Mouse (Mus musculus) midbrain, embryonic 16.5 days (tissue): Measurements from ENCODE around the gene Shh. TPM values are rescaled to one million over a fixed set of nuclear protein-coding genes. Genes with fewer than 3 reads are reported as not detected.

Source experiments
- ATAC-seq: fragments of 200-750 bp; cut with Nextera tagmentation; 2 replicates; pipeline ENCODE4 v1.8.0; 2017; ENCODE audit warnings: moderate TSS enrichment
- H3K27ac ChIP-seq: fragments of 300-500 bp; sonication (generic); 2 replicates; pipeline ENCODE4 v1.5.1; 2014; ENCODE audit warnings: mild to moderate bottlenecking, low read length, mixed read lengths
- H3K27me3 ChIP-seq: fragments of 300-500 bp; sonication (generic); 2 replicates; pipeline ENCODE4 v1.6.1; 2014; ENCODE audit warnings: low read depth, low read length, mixed read lengths; ENCODE audit not compliant: control insufficient read depth, insufficient read depth
- H3K36me3 ChIP-seq: fragments of 300-500 bp; sonication (generic); 2 replicates; pipeline ENCODE4 v1.6.1; 2014; ENCODE audit warnings: mild to moderate bottlenecking, low read length, moderate library complexity, mixed read lengths; ENCODE audit not compliant: control insufficient read depth, insufficient read depth
- H3K4me1 ChIP-seq: fragments of 300-500 bp; sonication (generic); 2 replicates; pipeline ENCODE4 v1.6.1; 2014; ENCODE audit warnings: mild to moderate bottlenecking, low read length, mixed read lengths; ENCODE audit not compliant: control insufficient read depth, insufficient read depth
- H3K4me2 ChIP-seq: fragments of 300-500 bp; sonication (generic); 2 replicates; pipeline ENCODE4 v1.6.1; 2014; ENCODE audit warnings: mild to moderate bottlenecking, low read length, mixed read lengths
- H3K4me3 ChIP-seq: fragments of 300-500 bp; sonication (generic); 2 replicates; pipeline ENCODE4 v1.5.1; 2014; ENCODE audit warnings: low read depth, mild to moderate bottlenecking, low read length, moderate library complexity, mixed read lengths
- H3K9ac ChIP-seq: fragments of 300-500 bp; sonication (generic); 2 replicates; pipeline ENCODE4 v1.6.1; 2014; ENCODE audit warnings: low read depth, low read length, mixed read lengths
- H3K9me3 ChIP-seq: fragments of 300-500 bp; sonication (generic); replicated peaks from 2 replicates; pipeline ENCODE4 v1.6.1; 2014; ENCODE audit warnings: mild to moderate bottlenecking, low read length, mixed read lengths; ENCODE audit not compliant: control insufficient read depth, poor library complexity, severe bottlenecking
- WGBS: fragments of 180-500 bp; shearing (Covaris S2); extraction: QIAGEN DNeasy Blood & Tissue Kit; methylation state at CpG from one replicate; pipeline ENCODE4 v1.1.7; 2014; 5-methylcytosine and 5-hydroxymethylcytosine counted together
- polyA plus RNA-seq: library from polyadenylated mRNA; unstranded; fragments of >200 nt; fragmentation: Nextera tagmentation; extraction: Ambion mirVana; gene quantifications from 2 replicates; pipeline ENCODE4 v1.2.1, GENCODE M21; 2015

The Shh gene
- polyA plus RNA-seq, 1 experiment from 2014 or later = 0.83 TPM

DNA sequence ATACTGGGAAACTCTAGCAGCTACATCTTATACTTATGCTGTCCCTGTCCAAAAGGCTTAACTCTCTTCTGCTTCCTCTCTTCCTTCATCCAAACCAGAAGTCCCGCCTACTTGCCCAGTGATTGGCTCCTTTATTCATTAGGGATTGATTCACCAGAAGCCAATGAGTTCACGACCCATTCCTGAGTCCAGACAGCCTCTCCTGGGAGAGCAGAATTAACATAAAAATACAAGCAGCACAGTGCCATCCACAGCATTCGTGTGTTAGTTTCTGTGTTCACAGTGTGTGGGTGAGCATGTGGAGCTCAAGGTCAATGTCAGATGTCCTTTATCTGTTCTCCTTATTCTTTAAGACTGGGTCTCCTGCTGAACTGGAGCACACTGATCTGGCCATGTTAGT is 13.5 kb downstream of the Shh start:
- no peak overlapping the region for H3K27ac ChIP-seq
- no peaks in the 10 kb centered on the region for H3K36me3 ChIP-seq
- H3K9ac ChIP-seq = no peak overlapping the region
- peaks cover 21% of the 10 kb centered on the region for H3K27me3 ChIP-seq
- no peaks in the 10 kb centered on the region for H3K9me3 ChIP-seq
- H3K4me1 ChIP-seq = peaks cover 9% of the 10 kb centered on the region; the same call in 1 of the 2 replicates
- H3K4me2 ChIP-seq = no peak overlapping the region
- ATAC-seq = no peak
- WGBS = 18% methylated on average over 3 of the region's 3 CpGs
- H3K4me3 ChIP-seq = no peak overlapping the region

DNA sequence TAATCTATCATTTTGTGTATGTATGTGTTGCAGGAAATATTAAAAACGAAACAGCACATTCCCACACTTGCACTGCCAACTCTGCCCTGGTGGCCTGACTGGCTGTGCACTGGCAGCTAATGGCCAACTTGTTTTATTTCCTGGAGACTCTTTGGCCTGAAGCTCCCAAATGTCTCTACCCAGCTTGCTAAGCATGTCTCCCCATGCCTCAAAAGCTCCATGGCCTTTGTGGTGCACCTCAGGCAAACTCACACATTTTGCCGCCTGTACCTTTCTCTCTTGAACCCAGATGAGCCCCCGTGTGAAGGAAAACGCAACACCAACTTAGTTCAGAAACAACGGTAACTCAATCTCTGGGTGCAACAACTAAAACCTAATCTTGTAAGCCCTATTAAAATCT is 14.0 kb downstream of the Shh start:
- no peaks in the 10 kb centered on the region for H3K9me3 ChIP-seq
- peaks cover 5% of the 10 kb centered on the region; the same call in 1 of the 2 replicates for H3K4me1 ChIP-seq
- no peak overlapping the region for H3K9ac ChIP-seq
- peaks cover 18% of the 10 kb centered on the region for H3K27me3 ChIP-seq
- 85% methylated on average over 5 of the region's 5 CpGs for WGBS
- H3K27ac ChIP-seq = no peak overlapping the region
- ATAC-seq = no peak
- no peak overlapping the region for H3K4me2 ChIP-seq
- no peak overlapping the region for H3K4me3 ChIP-seq
- no peaks in the 10 kb centered on the region for H3K36me3 ChIP-seq

DNA sequence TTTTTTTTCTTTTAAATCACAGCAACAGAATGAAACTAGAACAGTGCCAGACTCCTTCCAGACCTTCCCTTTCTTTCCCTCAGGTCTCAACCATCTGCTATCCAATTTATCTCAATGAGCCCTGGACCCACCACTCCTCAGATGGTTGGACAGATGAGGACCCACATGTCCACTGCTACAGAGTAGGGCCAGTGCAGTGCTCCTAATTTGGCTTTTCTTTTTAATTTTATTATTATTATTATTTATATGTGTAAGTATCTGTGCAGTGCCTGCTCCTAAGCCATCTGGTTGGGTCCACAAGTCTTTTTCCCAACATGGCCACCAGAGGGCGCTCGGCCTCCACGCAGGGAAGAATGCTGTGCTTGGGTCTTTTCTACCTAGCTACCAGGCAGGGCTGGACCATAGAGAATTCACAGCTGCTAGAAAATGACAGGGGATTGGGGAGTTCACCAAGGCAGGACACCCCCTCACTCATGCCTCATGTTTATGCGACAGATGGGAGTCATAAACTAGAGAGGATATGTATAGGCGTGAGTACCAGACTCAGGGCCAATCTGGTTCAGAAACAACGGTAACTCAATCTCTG is 15.9 kb downstream of the Shh start:
- Histone ChIP-seq H3K9me3 (no peaks in the 10 kb centered on the region), H3K27ac (no peak overlapping the region), H3K4me1 (no peaks in the 10 kb centered on the region), H3K4me3 (no peak overlapping the region), H3K4me2 (no peak overlapping the region), H3K36me3 (no peaks in the 10 kb centered on the region), H3K27me3 (peaks cover 7% of the 10 kb centered on the region), H3K9ac (no peak overlapping the region)
- peak; percentile 84 for ATAC-seq
- 34% methylated on average over 6 of the region's 6 CpGs for WGBS

DNA sequence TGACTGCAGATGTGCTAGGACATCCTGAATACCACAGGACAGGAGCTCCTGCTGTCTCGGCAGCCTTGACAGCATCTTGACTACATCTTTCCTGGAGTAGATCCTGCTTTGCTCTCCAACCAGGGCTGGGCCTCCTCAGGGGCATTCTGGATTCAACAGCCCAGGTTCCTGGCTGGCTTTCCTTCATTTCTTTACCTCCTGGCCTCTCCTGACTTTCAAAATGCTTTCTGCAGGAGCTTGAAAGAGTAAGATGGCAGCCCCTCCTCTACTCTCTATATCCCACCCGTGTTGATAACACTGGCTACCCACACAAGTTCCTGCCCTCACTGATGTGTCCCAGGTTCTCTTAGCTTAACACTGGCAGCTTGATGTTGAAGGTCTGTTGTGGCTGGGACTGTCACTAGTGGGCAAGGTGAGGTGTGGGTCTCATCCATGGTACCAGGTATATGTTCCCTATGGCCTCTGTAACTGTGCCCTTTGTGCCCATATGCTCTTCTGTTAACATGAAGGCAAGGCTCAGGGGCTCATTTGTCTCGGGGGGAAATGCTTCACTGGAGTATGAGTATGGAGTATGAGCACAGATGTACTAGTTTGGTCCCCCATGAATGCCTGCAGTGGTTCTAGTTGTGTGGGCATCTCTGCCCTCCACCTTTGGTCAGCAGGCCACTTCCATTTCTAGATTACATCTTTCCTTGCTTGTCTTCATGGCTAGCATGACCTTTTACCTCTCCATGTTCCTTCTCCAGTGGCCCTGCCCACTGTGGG is 16.7 kb downstream of the Shh start:
- H3K4me1 ChIP-seq = no peaks in the 10 kb centered on the region
- no peak overlapping the region for H3K9ac ChIP-seq
- no peaks in the 10 kb centered on the region for H3K36me3 ChIP-seq
- H3K4me3 ChIP-seq = no peak overlapping the region
- no peak overlapping the region for H3K4me2 ChIP-seq
- no peaks in the 10 kb centered on the region for H3K9me3 ChIP-seq
- H3K27ac ChIP-seq = no peak overlapping the region
- ATAC-seq = no peak
- H3K27me3 ChIP-seq = peaks cover 2% of the 10 kb centered on the region
- 64% methylated on average over 3 of the region's 3 CpGs for WGBS

DNA sequence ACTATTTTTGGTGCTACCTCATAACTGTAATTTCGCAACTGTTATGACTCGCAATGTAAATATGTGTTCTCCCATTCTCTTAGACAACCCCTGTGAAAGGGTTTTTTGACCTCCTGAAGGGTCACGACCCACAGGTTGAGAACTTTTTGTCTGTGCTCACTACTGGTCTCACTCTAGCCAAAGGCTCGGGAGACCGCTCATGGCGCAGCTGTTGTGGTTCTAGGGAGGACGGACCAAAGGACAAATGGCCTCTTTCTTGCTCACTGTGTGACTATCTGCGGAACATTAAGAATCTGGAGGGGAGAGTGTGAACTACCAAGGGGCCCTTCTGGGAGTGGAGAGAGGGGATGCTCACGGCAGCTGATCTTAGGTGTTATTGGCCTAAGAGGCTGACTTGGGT is 41.1 kb downstream of the Shh start:
- Histone ChIP-seq H3K9me3 (no peaks in the 10 kb centered on the region), H3K36me3 (no peaks in the 10 kb centered on the region), H3K27me3 (no peaks in the 10 kb centered on the region), H3K4me3 (no peak overlapping the region), H3K4me1 (no peaks in the 10 kb centered on the region), H3K4me2 (no peak overlapping the region), H3K27ac (no peak overlapping the region), H3K9ac (no peak overlapping the region)
- WGBS = 93% methylated on average over 9 of the region's 9 CpGs
- no peak for ATAC-seq

DNA sequence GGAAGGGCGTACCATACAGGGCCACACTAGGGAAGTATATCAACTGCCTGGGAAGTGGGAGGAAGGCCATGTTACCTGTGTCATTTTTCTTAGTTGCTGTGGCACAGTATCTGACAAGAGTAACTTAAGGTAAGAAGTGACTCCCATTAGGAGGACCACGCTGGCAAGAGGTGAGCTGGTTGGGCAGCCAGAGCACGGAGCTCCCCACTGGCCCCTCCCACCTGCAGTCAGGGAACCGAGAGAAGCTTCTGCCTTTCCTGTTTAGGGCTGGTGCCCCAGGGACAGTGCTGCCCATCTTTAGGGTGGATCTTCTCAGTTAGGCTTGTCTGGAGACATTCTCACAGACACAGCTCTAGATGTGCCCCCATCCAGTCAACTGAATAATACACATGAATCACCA is 43.3 kb downstream of the Shh start:
- Histone ChIP-seq H3K36me3 (no peaks in the 10 kb centered on the region), H3K4me2 (no peak overlapping the region), H3K4me1 (no peaks in the 10 kb centered on the region), H3K9ac (no peak overlapping the region), H3K4me3 (no peak overlapping the region), H3K9me3 (no peaks in the 10 kb centered on the region), H3K27me3 (no peaks in the 10 kb centered on the region), H3K27ac (no peak overlapping the region)
- ATAC-seq = no peak
- 71% methylated on average over 4 of the region's 4 CpGs for WGBS

DNA sequence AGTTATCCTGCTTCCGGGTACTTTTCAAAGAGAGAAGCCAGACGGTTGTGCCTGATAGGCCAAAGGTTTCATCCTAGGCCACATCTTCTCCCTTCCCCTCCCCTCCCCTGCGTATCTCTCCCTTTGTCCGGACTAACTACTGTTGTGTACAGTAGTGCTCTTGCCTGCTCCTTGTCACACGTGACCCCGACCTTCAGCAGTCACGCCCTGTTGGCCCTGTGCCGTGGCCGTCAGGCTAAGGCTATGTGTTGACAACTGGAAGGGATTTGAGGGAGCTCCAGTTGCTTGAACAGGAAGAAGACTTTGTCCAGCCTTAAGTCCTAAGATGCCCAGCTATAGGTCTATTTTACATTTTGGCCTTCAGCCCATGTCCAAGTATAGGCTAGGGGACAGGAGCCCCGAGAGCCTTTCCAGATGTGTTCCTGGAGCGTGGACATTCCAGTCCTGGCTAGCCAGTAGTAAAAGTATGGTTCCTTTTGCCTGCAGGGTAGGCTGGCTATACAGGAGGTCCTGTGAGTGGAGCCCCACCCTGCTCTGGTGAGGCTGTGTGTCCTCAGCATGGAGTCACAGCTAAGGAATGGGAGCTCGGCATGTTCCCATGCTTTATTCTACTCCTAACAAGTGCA is 47.3 kb downstream of the Shh start:
- Histone ChIP-seq H3K4me2 (no peak overlapping the region), H3K27ac (no peak overlapping the region)
- 93% methylated on average over 12 of the region's 12 CpGs for WGBS

DNA sequence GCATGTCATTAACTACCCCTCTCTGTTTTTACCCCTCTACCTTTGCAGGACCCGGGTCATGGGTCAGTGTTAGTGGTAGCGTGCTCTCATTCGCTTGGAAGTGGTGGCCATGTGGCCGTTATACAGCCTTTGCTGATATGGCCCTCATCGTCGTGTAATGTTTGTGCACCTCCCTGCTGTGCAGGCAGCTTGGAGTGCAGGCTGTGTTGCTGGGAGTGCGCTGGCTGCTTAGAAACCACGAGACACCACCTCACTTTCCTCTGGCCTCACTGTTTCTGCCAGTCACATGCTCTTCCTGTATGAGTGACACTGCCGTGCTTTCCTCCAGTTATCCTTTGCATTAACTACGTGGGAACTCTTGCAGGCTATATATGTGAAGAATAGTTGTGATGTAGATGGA is 48.3 kb downstream of the Shh start:
- ATAC-seq = no peak
- Histone ChIP-seq H3K27me3 (no peaks in the 10 kb centered on the region), H3K4me2 (no peak overlapping the region), H3K9ac (no peak overlapping the region), H3K27ac (no peak overlapping the region), H3K36me3 (peaks cover 16% of the 10 kb centered on the region), H3K4me1 (no peaks in the 10 kb centered on the region), H3K4me3 (no peak overlapping the region), H3K9me3 (no peaks in the 10 kb centered on the region)
- 86% methylated on average over 10 of the region's 10 CpGs for WGBS

More for the DNA sequence above, 47.3 kb downstream of the Shh start:
- Histone ChIP-seq H3K4me3 (no peak overlapping the region), H3K9me3 (no peaks in the 10 kb centered on the region), H3K27me3 (no peaks in the 10 kb centered on the region), H3K9ac (no peak overlapping the region), H3K4me1 (no peaks in the 10 kb centered on the region), H3K36me3 (peaks cover 11% of the 10 kb centered on the region)
- no peak for ATAC-seq

DNA sequence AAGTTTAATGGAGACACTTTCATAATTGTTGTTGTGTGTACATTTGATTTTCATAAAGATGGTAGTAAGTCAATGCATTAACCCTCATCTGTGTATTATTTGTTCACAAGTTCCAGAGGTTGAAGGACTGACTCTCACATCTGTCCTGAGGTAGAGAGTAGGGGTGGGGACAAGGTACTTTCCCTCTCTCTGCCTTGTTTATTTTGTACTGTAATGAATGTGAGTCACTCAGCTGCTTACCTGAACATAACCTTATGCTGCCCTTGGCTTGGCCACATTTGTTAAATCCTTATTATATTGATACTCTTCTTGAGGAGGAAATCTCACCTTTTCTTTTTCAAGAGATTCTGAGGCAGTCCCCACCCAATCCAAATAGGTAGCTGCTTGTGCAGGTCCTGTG is 51.0 kb downstream of the Shh start:
- Histone ChIP-seq H3K4me2 (no peak overlapping the region), H3K4me3 (no peak overlapping the region), H3K27me3 (no peaks in the 10 kb centered on the region), H3K4me1 (no peaks in the 10 kb centered on the region), H3K27ac (no peak overlapping the region), H3K9me3 (no peaks in the 10 kb centered on the region), H3K9ac (no peak overlapping the region), H3K36me3 (peaks cover 38% of the 10 kb centered on the region)
- ATAC-seq = no peak
